Mouse (Mus musculus): ENCODE measurements around the gene Arvcf. TPM values are rescaled to one million over a fixed set of nuclear protein-coding genes. Genes with fewer than 3 reads are reported as not detected.

Arvcf gene
- polyA plus RNA-seq, 1 experiment from 2014 or later, result 33.0 TPM

GRCm38 (mm10) chr16:18430641-18431212, 82.7 kb downstream of the Arvcf start:
- Histone ChIP-seq H3K27me3 (replicated peaks; ENCODE audit: control insufficient read depth, insufficient read depth, low read length) (no peaks in the 10 kb centered on the region), H3K4me2 (ENCODE audit: low read length) (no peak overlapping the region), H3K4me1 (replicated peaks; ENCODE audit: control insufficient read depth, insufficient read depth, low read length) (peaks cover 5% of the 10 kb centered on the region), H3K9me3 (ENCODE audit: control insufficient read depth, low read length) (0 out of 2 replicates have a peak, but pooled peaks cover 2% of the 10 kb centered on the region), H3K4me3 (ENCODE audit: low read depth, low read length) (no peak overlapping the region), H3K27ac (ENCODE audit: low read depth) (no peak overlapping the region), H3K36me3 (ENCODE audit: control insufficient read depth, insufficient read depth, low read length) (no peaks in the 10 kb centered on the region), H3K9ac (ENCODE audit: low read length) (no peak overlapping the region)
- ATAC-seq (replicated peaks; ENCODE audit: low FRiP score, low TSS enrichment, low read depth) (no peak), DNase-seq (ENCODE audit: low spot score) (no peak)
- 71% methylated on average over 8 of the region's 8 CpGs for WGBS

DNA sequence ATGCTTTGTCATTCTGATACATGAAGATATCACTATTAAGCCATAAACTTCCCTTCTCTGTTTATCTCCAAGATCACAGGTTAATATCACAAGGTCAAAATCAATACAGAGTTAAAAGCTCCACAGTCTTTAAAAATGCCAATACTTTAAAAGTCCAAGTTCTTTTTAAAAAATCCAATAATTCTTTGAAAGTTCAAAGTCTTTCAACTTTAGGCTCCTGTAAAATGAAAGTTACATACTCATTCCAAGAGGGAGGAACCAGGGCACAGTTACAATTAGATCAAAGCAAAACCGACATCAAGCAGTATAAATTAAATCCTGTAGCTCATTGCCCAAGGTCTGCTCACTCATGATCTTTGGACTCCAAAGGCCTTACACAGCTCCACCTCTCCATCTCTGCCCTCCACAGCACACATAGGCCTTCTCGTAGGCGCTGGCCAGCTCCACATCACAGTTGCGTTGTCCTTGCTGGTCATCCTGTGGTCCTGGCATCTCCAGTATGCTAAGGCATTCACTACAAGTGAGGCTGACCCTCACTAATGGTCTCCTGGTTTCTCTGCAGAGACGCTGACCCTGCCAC, 85.4 kb downstream of the Arvcf start:
- DNase-seq (ENCODE audit: low spot score) (no peak), ATAC-seq (replicated peaks; ENCODE audit: low FRiP score, low TSS enrichment, low read depth) (no peak)
- 84% methylated on average over 5 of the region's 5 CpGs for WGBS
- H3K9me3 ChIP-seq (ENCODE audit: control insufficient read depth, low read length), result 0 out of 2 replicates have a peak, but pooled peaks cover 2% of the 10 kb centered on the region
- 0 out of 2 replicates have a peak, but pooled peaks cover 9% of the 10 kb centered on the region for H3K36me3 ChIP-seq (ENCODE audit: control insufficient read depth, insufficient read depth, low read length)
- H3K4me1 ChIP-seq (replicated peaks; ENCODE audit: control insufficient read depth, insufficient read depth, low read length), result no peaks in the 10 kb centered on the region
- H3K4me2 ChIP-seq (ENCODE audit: low read length), result no peak overlapping the region
- no peak overlapping the region for H3K9ac ChIP-seq (ENCODE audit: low read length)
- no peak overlapping the region for H3K27ac ChIP-seq (ENCODE audit: low read depth)
- no peaks in the 10 kb centered on the region for H3K27me3 ChIP-seq (replicated peaks; ENCODE audit: control insufficient read depth, insufficient read depth, low read length)
- no peak overlapping the region for H3K4me3 ChIP-seq (ENCODE audit: low read depth, low read length)

GRCm38 (mm10) chr16:18436128-18436527, 88.1 kb downstream of the Arvcf start:
- Histone ChIP-seq H3K27me3 (replicated peaks; ENCODE audit: control insufficient read depth, insufficient read depth, low read length) (no peaks in the 10 kb centered on the region), H3K4me2 (ENCODE audit: low read length) (no peak overlapping the region), H3K4me1 (replicated peaks; ENCODE audit: control insufficient read depth, insufficient read depth, low read length) (no peaks in the 10 kb centered on the region), H3K27ac (ENCODE audit: low read depth) (no peak overlapping the region), H3K4me3 (ENCODE audit: low read depth, low read length) (no peak overlapping the region), H3K9me3 (ENCODE audit: control insufficient read depth, low read length) (0 out of 2 replicates have a peak, but pooled peaks cover 2% of the 10 kb centered on the region), H3K36me3 (ENCODE audit: control insufficient read depth, insufficient read depth, low read length) (peaks cover 13% of the 10 kb centered on the region; the same call in 1 of the 2 replicates), H3K9ac (ENCODE audit: low read length) (no peak overlapping the region)
- ATAC-seq (replicated peaks; ENCODE audit: low FRiP score, low TSS enrichment, low read depth) (no peak), DNase-seq (ENCODE audit: low spot score) (no peak)
- 85% methylated on average over 6 of the region's 6 CpGs for WGBS

DNA sequence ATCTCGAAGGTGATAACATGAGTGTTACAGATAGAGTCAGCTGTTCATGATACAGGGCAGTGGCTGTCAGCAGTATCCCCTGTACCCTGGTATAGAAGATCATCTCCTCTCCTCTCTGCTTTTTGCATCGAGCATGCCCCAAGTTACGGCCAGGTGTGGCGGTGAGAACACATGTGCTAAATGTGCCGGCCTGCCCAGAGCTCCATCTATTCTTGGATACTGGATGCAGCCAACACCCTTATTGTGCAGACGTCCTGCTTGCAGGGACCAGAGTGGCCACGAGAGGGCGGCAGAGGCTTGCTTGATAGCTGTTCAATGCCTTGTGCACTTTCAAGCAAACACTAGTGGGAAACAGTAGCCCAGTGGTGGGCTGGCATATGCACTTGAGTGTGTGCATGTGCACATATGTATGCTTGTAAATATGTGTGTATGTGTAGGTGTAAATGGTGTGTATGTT, 95.4 kb downstream of the Arvcf start:
- Histone ChIP-seq H3K4me3 (ENCODE audit: low read depth, low read length) (no peak overlapping the region), H3K36me3 (ENCODE audit: control insufficient read depth, insufficient read depth, low read length) (peaks cover 12% of the 10 kb centered on the region; the same call in 1 of the 2 replicates), H3K4me2 (ENCODE audit: low read length) (no peak overlapping the region), H3K4me1 (replicated peaks; ENCODE audit: control insufficient read depth, insufficient read depth, low read length) (peaks cover 11% of the 10 kb centered on the region), H3K27me3 (replicated peaks; ENCODE audit: control insufficient read depth, insufficient read depth, low read length) (no peaks in the 10 kb centered on the region), H3K9me3 (ENCODE audit: control insufficient read depth, low read length) (no peaks in the 10 kb centered on the region), H3K9ac (ENCODE audit: low read length) (no peak overlapping the region), H3K27ac (ENCODE audit: low read depth) (no peak overlapping the region)
- peak; percentile 100 for DNase-seq (ENCODE audit: low spot score)
- 23% methylated on average over 8 of the region's 8 CpGs for WGBS
- peak; percentile 76 for ATAC-seq (replicated peaks; ENCODE audit: low FRiP score, low TSS enrichment, low read depth)

DNA sequence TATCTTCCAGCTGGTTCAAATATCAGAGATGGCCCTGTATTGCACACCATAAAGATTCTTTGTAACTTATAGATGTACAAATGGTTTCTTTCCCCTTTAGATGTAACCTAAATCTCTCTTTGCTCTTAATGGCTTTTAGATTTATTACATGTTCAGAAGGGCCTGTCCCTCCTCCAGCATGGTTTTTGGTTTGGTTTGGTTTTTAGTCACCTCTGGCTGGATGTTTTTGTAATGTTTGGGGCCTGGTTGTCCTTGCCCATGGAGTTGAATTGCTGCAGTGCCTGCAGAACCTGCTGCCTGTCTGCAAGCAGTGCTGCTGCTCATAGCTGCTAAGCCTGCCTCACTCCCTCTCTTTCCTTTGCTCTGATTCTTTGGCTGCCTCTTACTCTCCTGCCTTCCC, 99.3 kb downstream of the Arvcf start:
- Histone ChIP-seq H3K27ac (ENCODE audit: low read depth) (0 out of 2 replicates have a peak overlapping the region, but pooled peaks have one; percentile 0), H3K4me1 (replicated peaks; ENCODE audit: control insufficient read depth, insufficient read depth, low read length) (peaks cover 13% of the 10 kb centered on the region), H3K27me3 (replicated peaks; ENCODE audit: control insufficient read depth, insufficient read depth, low read length) (no peaks in the 10 kb centered on the region), H3K4me3 (ENCODE audit: low read depth, low read length) (no peak overlapping the region), H3K4me2 (ENCODE audit: low read length) (no peak overlapping the region), H3K9ac (ENCODE audit: low read length) (no peak overlapping the region), H3K9me3 (ENCODE audit: control insufficient read depth, low read length) (no peaks in the 10 kb centered on the region), H3K36me3 (ENCODE audit: control insufficient read depth, insufficient read depth, low read length) (no peaks in the 10 kb centered on the region)
- no peak for DNase-seq (ENCODE audit: low spot score)
- ATAC-seq (replicated peaks; ENCODE audit: low FRiP score, low TSS enrichment, low read depth), result no peak

- peak overlapping the region; percentile 9; the same call in 1 of the 2 replicates for H3K27ac ChIP-seq (ENCODE audit: low read depth)
- no peak overlapping the region for H3K4me2 ChIP-seq (ENCODE audit: low read length)
- no peak for ATAC-seq (replicated peaks; ENCODE audit: low FRiP score, low TSS enrichment, low read depth)
- peaks cover 13% of the 10 kb centered on the region for H3K4me1 ChIP-seq (replicated peaks; ENCODE audit: control insufficient read depth, insufficient read depth, low read length)
- WGBS, result 21% methylated on average over 6 of the region's 6 CpGs
- DNase-seq (ENCODE audit: low spot score), result no peak
- no peak overlapping the region for H3K4me3 ChIP-seq (ENCODE audit: low read depth, low read length)
- H3K9ac ChIP-seq (ENCODE audit: low read length), result no peak overlapping the region
- no peaks in the 10 kb centered on the region for H3K36me3 ChIP-seq (ENCODE audit: control insufficient read depth, insufficient read depth, low read length)
- no peaks in the 10 kb centered on the region for H3K9me3 ChIP-seq (ENCODE audit: control insufficient read depth, low read length)
- no peaks in the 10 kb centered on the region for H3K27me3 ChIP-seq (replicated peaks; ENCODE audit: control insufficient read depth, insufficient read depth, low read length)
These were observed 100.1 kb downstream of the Arvcf start for GRCm38 (mm10) chr16:18448104-18448503.

- no peak for ATAC-seq (replicated peaks; ENCODE audit: low FRiP score, low TSS enrichment, low read depth)
- H3K27ac ChIP-seq (ENCODE audit: low read depth), result no peak overlapping the region
- H3K36me3 ChIP-seq (ENCODE audit: control insufficient read depth, insufficient read depth, low read length), result no peaks in the 10 kb centered on the region
- H3K27me3 ChIP-seq (replicated peaks; ENCODE audit: control insufficient read depth, insufficient read depth, low read length), result no peaks in the 10 kb centered on the region
- H3K9ac ChIP-seq (ENCODE audit: low read length), result no peak overlapping the region
- H3K4me3 ChIP-seq (ENCODE audit: low read depth, low read length), result no peak overlapping the region
- WGBS, result 94% methylated on average over 4 of the region's 4 CpGs
- DNase-seq (ENCODE audit: low spot score), result no peak
- H3K4me2 ChIP-seq (ENCODE audit: low read length), result no peak overlapping the region
- H3K9me3 ChIP-seq (ENCODE audit: control insufficient read depth, low read length), result no peaks in the 10 kb centered on the region
- peaks cover 13% of the 10 kb centered on the region for H3K4me1 ChIP-seq (replicated peaks; ENCODE audit: control insufficient read depth, insufficient read depth, low read length)
These were observed 101.0 kb downstream of the Arvcf start for GRCm38 (mm10) chr16:18449005-18449404.

DNA sequence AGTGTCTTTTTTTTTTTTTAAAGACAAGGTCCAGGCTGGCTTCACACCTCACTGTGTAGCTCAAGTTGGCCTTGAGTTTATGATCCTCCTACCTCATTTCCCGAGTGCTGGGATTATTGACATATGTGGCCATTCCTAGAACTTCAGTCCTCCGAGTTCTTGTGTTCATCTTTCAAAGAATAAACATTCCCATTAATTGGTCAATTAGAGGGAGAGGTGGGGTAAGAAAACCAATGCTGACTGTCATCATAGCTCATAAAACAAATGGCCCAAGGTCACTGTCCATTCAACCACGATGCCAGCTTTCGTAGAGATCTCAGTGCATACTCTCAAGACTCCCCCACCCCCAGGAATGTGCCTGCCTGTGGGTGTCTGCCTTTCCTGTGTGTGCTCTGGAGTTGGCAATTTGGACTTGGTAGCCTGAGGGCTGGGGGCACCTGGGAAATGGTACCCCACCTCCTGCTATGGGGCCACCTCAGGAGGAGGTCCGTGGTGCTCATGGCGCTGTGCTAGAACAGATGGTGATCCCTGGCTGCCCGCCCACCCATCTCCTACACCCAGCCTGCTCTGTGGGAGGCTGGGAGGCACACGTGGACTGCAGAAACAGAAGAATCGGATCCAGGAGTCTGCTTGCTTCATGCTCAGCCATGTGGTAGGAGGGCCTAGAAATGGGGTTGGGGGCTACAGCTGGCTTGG, 103.7 kb downstream of the Arvcf start:
- H3K4me3 ChIP-seq (ENCODE audit: low read depth, low read length), result no peak overlapping the region
- H3K4me1 ChIP-seq (replicated peaks; ENCODE audit: control insufficient read depth, insufficient read depth, low read length), result peaks cover 13% of the 10 kb centered on the region
- no peak for ATAC-seq (replicated peaks; ENCODE audit: low FRiP score, low TSS enrichment, low read depth)
- no peaks in the 10 kb centered on the region for H3K27me3 ChIP-seq (replicated peaks; ENCODE audit: control insufficient read depth, insufficient read depth, low read length)
- DNase-seq (ENCODE audit: low spot score), result no peak
- WGBS, result 52% methylated on average over 9 of the region's 9 CpGs
- H3K27ac ChIP-seq (ENCODE audit: low read depth), result no peak overlapping the region
- H3K9me3 ChIP-seq (ENCODE audit: control insufficient read depth, low read length), result no peaks in the 10 kb centered on the region
- no peak overlapping the region for H3K4me2 ChIP-seq (ENCODE audit: low read length)
- no peak overlapping the region for H3K9ac ChIP-seq (ENCODE audit: low read length)
- peaks cover 5% of the 10 kb centered on the region; the same call in 1 of the 2 replicates for H3K36me3 ChIP-seq (ENCODE audit: control insufficient read depth, insufficient read depth, low read length)

All from intestine, embryonic 14.5 days (tissue).